Mouse (Mus musculus) kidney, adult 9 months (tissue): ENCODE data around the gene Bbs10.
A peak's percentile ranks its signal among the peaks of the same experiment; 100 is the strongest.

Experiments used
- DNase-seq: peaks from one replicate; pipeline ENCODE4 v3.0.0; 2022

The Bbs10 gene

GRCm38 (mm10) chr10:111329326-111329725, 30.8 kb downstream of the Bbs10 start:
- peak; percentile 83 for DNase-seq

- DNase-seq, result no peak
Observed at GRCm38 (mm10) chr10:111334902-111335301, 36.4 kb downstream of the Bbs10 start.

GRCm38 (mm10) chr10:111335517-111336352, 37.3 kb downstream of the Bbs10 start:
- DNase-seq, result peak; percentile 27

- no peak for DNase-seq
Observed at GRCm38 (mm10) chr10:111336353-111336713, 37.9 kb downstream of the Bbs10 start.

- DNase-seq, result no peak
Observed at GRCm38 (mm10) chr10:111339296-111339695, 40.8 kb downstream of the Bbs10 start.

GRCm38 (mm10) chr10:111341761-111342160, 43.3 kb downstream of the Bbs10 start:
- DNase-seq, result no peak

GRCm38 (mm10) chr10:111343555-111343954, 45.1 kb downstream of the Bbs10 start:
- no peak for DNase-seq

GRCm38 (mm10) chr10:111348263-111348662, 49.8 kb downstream of the Bbs10 start:
- no peak for DNase-seq
